Mouse (Mus musculus) heart, embryonic 13.5 days (tissue): Measurements from ENCODE around the gene Agpat4. TPM values are rescaled to one million over a fixed set of nuclear protein-coding genes. Genes with fewer than 3 reads are reported as not detected.
"Not testable (repeated sequence)": the region's sequence is repeated elsewhere in the genome, so short reads cannot be mapped to it uniquely, and the experiment has no call there.

Source experiments
- ATAC-seq: fragments of 200-750 bp; cut with Nextera tagmentation; 2 replicates; pipeline ENCODE4 v1.8.0; 2017; ENCODE audit warnings: moderate TSS enrichment; ENCODE audit not compliant: insufficient number of reproducible peaks, low FRiP score, low TSS enrichment; ENCODE audit errors: extremely low read depth
- H3K27ac ChIP-seq: fragments of 300-500 bp; sonication (generic); replicated peaks from 2 replicates; pipeline ENCODE4 v1.5.1; 2015; ENCODE audit warnings: moderate library complexity, mild to moderate bottlenecking, inconsistent platforms
- H3K27me3 ChIP-seq: fragments of 300-500 bp; sonication (generic); replicated peaks from 2 replicates; pipeline ENCODE4 v1.6.1; 2015; ENCODE audit warnings: mild to moderate bottlenecking, inconsistent platforms
- H3K36me3 ChIP-seq: fragments of 300-500 bp; sonication (generic); 2 replicates; pipeline ENCODE4 v1.6.1; 2015; ENCODE audit warnings: mild to moderate bottlenecking, inconsistent platforms
- H3K4me1 ChIP-seq: fragments of 300-500 bp; sonication (generic); 2 replicates; pipeline ENCODE4 v1.6.1; 2015; ENCODE audit warnings: inconsistent platforms
- H3K4me2 ChIP-seq: fragments of 300-500 bp; sonication (generic); 2 replicates; pipeline ENCODE4 v1.6.1; 2015; ENCODE audit warnings: inconsistent platforms, mild to moderate bottlenecking, moderate library complexity
- H3K4me3 ChIP-seq: fragments of 300-500 bp; sonication (generic); 2 replicates; pipeline ENCODE4 v1.5.1; 2015; ENCODE audit warnings: moderate library complexity, mild to moderate bottlenecking, inconsistent platforms
- H3K9ac ChIP-seq: fragments of 300-500 bp; sonication (generic); 2 replicates; pipeline ENCODE4 v1.6.1; 2015; ENCODE audit warnings: inconsistent platforms, mild to moderate bottlenecking, moderate library complexity
- H3K9me3 ChIP-seq: fragments of 300-500 bp; sonication (generic); 2 replicates; pipeline ENCODE4 v1.6.1; 2016; ENCODE audit warnings: inconsistent platforms
- WGBS: fragments of 180-500 bp; shearing (Covaris S2); methylation state at CpG from one replicate; pipeline ENCODE4 v1.1.7; 2015; ENCODE audit warnings: mixed read lengths; 5-methylcytosine and 5-hydroxymethylcytosine counted together
- polyA plus RNA-seq: library from polyadenylated mRNA; unstranded; fragments of >200 nt; fragmentation: Nextera tagmentation; extraction: Ambion mirVana; gene quantifications from 2 replicates; pipeline ENCODE4 v1.2.1, GENCODE M21; 2015

The Agpat4 gene
- polyA plus RNA-seq, 1 experiment from 2014 or later = 16.9 TPM

DNA sequence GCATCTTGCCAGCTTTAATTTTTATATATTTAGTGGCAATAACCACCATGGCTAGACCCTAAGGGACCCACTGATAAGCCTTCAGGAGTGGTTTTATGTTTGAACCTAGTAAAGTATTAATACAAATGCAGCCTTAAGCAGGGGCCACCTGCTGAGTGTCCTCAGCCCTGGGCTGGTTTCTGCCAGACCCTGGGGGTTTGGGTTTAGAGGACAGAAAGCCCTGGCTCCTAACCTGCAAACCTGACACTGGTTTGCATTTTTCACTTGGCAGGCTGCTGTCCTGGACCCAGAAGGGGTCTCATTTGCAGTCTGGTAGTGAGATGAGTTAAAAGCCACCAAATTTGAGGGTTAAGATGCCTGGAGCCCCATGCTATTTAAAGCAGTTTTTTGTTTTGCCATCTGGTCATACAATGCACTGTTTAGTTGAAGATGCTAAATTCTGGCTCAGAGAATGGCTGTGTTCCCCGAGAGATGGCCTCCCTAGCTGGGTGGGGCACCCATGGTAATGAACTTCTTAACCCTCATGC is 88.6 kb downstream of the Agpat4 start:
- H3K4me2 ChIP-seq = 0 out of 2 replicates have a peak overlapping the region, but pooled peaks have one; percentile 7
- H3K9ac ChIP-seq = peak overlapping the region; percentile 24; the same call in 1 of the 2 replicates
- peaks cover 52% of the 10 kb centered on the region for H3K4me1 ChIP-seq
- H3K9me3 ChIP-seq = no peaks in the 10 kb centered on the region
- H3K36me3 ChIP-seq = peaks cover 19% of the 10 kb centered on the region; the same call in 1 of the 2 replicates
- no peak for ATAC-seq
- peak overlapping the region; percentile 58 for H3K27ac ChIP-seq
- WGBS = 40% methylated on average over 1 of the region's 1 CpGs
- no peak overlapping the region for H3K4me3 ChIP-seq
- no peaks in the 10 kb centered on the region for H3K27me3 ChIP-seq

DNA sequence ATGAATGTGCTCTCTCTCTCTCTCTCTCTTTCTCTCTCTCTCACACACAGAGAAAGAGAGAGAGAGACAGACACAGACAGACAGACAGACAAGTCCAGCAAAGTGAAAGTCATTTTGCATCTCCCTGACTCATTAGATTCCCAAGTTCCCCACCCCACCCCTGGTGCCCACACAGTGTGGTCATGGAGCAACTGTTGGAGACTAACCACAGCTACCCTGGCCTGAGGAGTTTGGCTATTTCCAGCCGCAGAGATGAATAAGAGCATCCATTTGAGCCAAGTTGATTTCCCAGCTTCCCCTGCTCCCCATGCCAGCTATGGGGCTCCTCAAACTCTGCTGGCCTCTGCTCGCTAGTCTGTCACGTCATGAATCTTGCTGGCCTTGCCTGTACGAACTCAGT is 91.0 kb downstream of the Agpat4 start:
- WGBS = 83% methylated on average over 4 of the region's 4 CpGs
- no peak overlapping the region for H3K27ac ChIP-seq
- no peak for ATAC-seq
- no peak overlapping the region for H3K4me3 ChIP-seq
- no peaks in the 10 kb centered on the region for H3K9me3 ChIP-seq
- peaks cover 39% of the 10 kb centered on the region for H3K4me1 ChIP-seq
- H3K36me3 ChIP-seq = peaks cover 41% of the 10 kb centered on the region
- H3K27me3 ChIP-seq = no peaks in the 10 kb centered on the region
- no peak overlapping the region for H3K4me2 ChIP-seq
- no peak overlapping the region for H3K9ac ChIP-seq

DNA sequence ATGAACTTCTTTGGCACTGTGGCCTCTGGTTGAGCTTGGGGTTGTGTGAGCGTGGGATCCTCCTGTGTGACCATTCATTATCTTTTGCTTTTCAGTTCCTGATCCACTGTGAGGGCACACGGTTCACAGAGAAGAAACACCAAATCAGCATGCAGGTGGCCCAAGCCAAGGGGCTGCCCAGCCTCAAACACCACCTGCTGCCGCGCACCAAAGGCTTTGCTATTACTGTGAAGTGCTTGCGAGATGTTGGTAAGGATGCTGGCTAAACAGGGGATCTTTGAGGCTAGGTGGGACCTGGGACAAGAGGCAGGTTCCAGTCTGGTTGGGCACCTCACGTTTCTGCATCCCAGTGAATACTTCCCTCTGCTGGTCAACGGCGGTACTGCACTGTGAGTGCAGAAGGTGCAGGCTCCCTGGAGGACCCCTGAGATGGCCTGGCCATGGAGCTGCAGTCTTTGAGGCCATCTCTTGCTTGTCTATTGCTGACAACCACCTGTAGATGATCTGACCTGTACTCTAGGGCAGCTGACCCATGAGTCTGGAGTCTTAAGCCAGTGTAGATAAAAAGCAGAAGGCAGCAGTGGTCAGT is 92.1 kb downstream of the Agpat4 start:
- peaks cover 53% of the 10 kb centered on the region for H3K36me3 ChIP-seq
- H3K9me3 ChIP-seq = no peaks in the 10 kb centered on the region
- H3K4me1 ChIP-seq = peaks cover 27% of the 10 kb centered on the region
- H3K4me3 ChIP-seq = no peak overlapping the region
- no peak overlapping the region for H3K9ac ChIP-seq
- 32% methylated on average over 8 of the region's 8 CpGs for WGBS
- no peak overlapping the region for H3K4me2 ChIP-seq
- H3K27me3 ChIP-seq = no peaks in the 10 kb centered on the region
- ATAC-seq = no peak
- H3K27ac ChIP-seq = no peak overlapping the region

DNA sequence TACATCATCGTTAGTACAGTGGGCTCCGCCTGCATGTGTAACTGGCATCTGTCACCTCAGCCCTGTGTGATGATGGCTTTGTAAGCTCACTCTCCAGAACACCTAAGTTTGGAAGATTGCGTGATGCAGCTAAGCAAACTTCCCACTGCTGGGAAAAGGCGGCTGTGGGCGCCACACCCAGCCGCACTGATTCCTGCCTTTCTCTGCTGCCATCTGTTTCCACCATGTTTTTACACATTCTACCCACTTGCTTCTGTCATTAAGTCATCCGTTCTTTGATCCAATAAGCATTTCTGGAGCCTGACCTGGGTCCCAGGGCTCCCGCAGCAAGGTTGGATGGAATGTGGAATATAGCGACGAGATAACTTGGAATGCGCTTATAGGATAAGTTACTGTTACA is 93.4 kb downstream of the Agpat4 start:
- WGBS = 88% methylated on average over 11 of the region's 11 CpGs
- H3K4me1 ChIP-seq = peaks cover 23% of the 10 kb centered on the region
- H3K9ac ChIP-seq = no peak overlapping the region
- peaks cover 63% of the 10 kb centered on the region for H3K36me3 ChIP-seq
- no peak overlapping the region for H3K4me2 ChIP-seq
- H3K27ac ChIP-seq = no peak overlapping the region
- no peaks in the 10 kb centered on the region for H3K27me3 ChIP-seq
- no peaks in the 10 kb centered on the region for H3K9me3 ChIP-seq
- H3K4me3 ChIP-seq = no peak overlapping the region
- no peak for ATAC-seq

DNA sequence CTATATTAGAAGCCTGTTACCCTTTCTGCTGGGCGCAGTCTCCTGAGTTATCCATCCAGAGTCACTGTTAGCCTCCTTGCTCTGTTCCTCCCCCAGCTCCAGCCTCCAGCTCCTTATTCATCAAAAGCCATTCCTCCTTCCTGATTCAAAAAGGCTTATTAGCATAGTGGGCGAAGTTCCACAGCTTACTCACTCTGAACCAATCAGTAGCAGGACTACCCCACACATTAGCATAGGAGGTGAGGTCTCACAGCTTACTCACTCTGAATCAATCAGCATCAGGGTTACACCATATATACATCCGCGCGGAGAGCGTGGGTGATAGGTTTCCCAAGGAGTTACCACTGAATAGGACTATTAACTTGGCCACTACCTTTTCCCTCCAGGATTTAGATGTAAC is 93.8 kb downstream of the Agpat4 start:
- WGBS = 86% methylated on average over 6 of the region's 6 CpGs
- H3K4me1 ChIP-seq = peaks cover 18% of the 10 kb centered on the region
- no peaks in the 10 kb centered on the region for H3K27me3 ChIP-seq
- H3K27ac ChIP-seq = no peak overlapping the region
- H3K9ac ChIP-seq = no peak overlapping the region
- no peaks in the 10 kb centered on the region for H3K9me3 ChIP-seq
- peaks cover 68% of the 10 kb centered on the region for H3K36me3 ChIP-seq
- ATAC-seq = no peak
- H3K4me3 ChIP-seq = no peak overlapping the region
- H3K4me2 ChIP-seq = no peak overlapping the region

DNA sequence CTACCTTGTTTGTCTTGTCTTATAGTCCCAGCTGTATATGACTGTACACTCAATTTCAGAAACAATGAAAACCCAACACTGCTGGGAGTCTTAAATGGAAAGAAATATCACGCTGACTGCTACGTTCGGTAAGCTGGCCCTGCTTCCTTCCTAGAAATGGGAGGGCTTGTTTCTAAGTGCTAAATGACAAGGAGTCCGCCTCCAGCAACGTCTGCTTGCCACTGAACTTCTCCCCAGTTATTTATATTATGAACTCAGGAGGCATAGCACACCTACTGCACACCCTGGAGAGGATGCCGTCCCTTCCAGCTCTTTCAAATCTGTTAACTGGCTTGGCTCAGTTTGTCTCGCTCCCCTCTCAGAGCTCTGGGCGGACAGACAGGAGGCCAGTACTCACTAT is 94.9 kb downstream of the Agpat4 start:
- 85% methylated on average over 8 of the region's 8 CpGs for WGBS

DNA sequence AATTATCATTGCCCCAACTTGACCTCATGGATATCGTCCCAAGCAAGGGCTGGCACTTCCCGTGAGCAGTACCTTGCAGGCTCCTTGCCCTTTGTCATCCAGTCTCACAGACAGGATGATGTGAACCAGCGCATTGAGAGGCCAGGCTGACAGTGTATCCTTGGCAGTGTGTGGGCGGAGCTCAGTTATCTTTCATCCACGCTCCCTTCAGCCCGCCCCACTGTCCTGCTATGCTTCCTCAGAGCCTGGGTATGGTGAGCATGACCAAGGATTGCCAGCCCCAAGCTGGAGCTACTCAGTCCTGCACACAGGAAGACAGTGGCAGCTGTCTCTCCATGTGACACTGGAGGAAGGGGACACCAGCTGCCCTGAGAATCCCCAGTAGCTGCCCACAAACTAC is 97.7 kb downstream of the Agpat4 start:
- Histone ChIP-seq H3K4me2 (no peak overlapping the region), H3K4me1 (peaks cover 7% of the 10 kb centered on the region), H3K9me3 (no peaks in the 10 kb centered on the region), H3K9ac (no peak overlapping the region), H3K27me3 (no peaks in the 10 kb centered on the region), H3K36me3 (peaks cover 93% of the 10 kb centered on the region), H3K4me3 (no peak overlapping the region), H3K27ac (no peak overlapping the region)
- 27% methylated on average over 6 of the region's 6 CpGs for WGBS
- no peak for ATAC-seq

More for the DNA sequence above, 94.9 kb downstream of the Agpat4 start:
- Histone ChIP-seq H3K27me3 (no peaks in the 10 kb centered on the region), H3K9me3 (no peaks in the 10 kb centered on the region), H3K4me2 (no peak overlapping the region), H3K9ac (no peak overlapping the region), H3K36me3 (peaks cover 79% of the 10 kb centered on the region), H3K4me1 (peaks cover 7% of the 10 kb centered on the region), H3K4me3 (no peak overlapping the region), H3K27ac (no peak overlapping the region)
- no peak for ATAC-seq

DNA sequence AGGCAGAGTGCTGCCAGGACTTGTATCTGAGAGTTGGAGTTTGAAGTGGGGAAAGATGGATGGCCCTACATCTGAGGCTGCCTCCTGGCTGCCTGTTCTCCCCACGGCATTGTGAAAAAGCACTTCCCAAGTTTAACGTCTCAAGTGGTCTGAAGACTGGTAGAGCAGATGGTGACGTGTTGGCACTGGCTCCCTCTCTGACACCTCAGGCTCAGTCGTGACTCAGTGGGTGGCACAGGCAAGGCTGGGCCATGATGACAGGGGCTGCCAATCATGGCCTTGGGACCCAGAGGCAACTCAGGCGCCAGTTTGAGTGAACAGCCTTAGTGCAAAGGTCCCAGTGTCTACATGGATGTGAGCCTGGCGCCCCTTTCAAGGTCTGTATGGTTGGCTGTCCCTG is 103.4 kb downstream of the Agpat4 start:
- H3K9me3 ChIP-seq = no peaks in the 10 kb centered on the region

DNA sequence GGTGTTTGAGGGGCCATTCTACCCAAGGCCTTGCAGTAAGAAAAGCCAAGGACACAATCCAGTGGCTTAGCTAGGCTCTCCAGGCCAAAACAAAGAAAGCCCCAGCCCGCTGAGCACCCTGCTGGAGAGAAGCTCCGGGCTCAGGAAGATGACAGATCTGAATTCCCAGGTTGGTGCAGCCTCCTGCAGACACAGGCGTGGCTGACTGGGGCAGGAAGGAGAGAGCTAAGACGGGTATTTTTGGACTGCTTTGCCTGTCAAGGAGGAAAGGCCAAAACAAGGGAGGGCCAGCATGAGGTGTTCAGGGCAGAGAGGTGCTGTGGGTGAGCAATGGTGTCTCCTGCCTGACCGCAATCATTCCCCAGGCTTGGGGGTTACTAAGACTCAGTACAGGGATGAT is 105.2 kb downstream of the Agpat4 start:
- peaks cover 7% of the 10 kb centered on the region; the same call in 1 of the 2 replicates for H3K4me1 ChIP-seq
- WGBS = 65% methylated on average over 5 of the region's 5 CpGs
- H3K9ac ChIP-seq = no peak overlapping the region
- H3K9me3 ChIP-seq = no peaks in the 10 kb centered on the region
- no peak overlapping the region for H3K4me2 ChIP-seq
- no peak overlapping the region for H3K4me3 ChIP-seq
- ATAC-seq = no peak
- H3K27ac ChIP-seq = no peak overlapping the region
- peaks cover 80% of the 10 kb centered on the region for H3K36me3 ChIP-seq
- H3K27me3 ChIP-seq = no peaks in the 10 kb centered on the region

More for the DNA sequence above, 103.4 kb downstream of the Agpat4 start:
- Histone ChIP-seq H3K4me3 (no peak overlapping the region), H3K36me3 (peaks cover 81% of the 10 kb centered on the region), H3K27ac (no peak overlapping the region), H3K4me2 (no peak overlapping the region), H3K9ac (no peak overlapping the region), H3K27me3 (no peaks in the 10 kb centered on the region), H3K4me1 (peaks cover 7% of the 10 kb centered on the region; the same call in 1 of the 2 replicates)
- WGBS = 46% methylated on average over 6 of the region's 6 CpGs
- no peak for ATAC-seq

DNA sequence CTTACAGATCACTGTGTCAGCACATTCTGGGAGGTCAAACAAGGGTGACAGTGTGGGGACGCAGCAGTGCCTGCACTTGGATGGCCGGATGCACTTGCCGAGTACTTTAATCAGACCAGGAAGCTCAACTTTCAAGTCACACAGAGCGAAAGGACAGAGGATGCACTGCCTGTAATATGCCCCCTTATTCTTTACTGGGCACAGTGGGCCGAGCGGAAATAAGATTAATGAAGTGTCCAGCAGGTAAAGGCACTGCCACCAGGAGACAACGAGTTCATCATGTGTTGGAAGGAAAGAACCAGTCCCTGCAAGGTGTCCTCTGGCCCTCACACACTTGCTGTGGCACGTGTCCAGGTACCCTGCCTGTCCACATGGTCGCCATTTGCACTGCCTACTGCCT is 105.6 kb downstream of the Agpat4 start:
- no peak for ATAC-seq
- Histone ChIP-seq H3K9ac (no peak overlapping the region), H3K4me2 (no peak overlapping the region), H3K4me1 (peaks cover 7% of the 10 kb centered on the region; the same call in 1 of the 2 replicates), H3K9me3 (no peaks in the 10 kb centered on the region), H3K27ac (no peak overlapping the region), H3K27me3 (no peaks in the 10 kb centered on the region), H3K4me3 (no peak overlapping the region), H3K36me3 (peaks cover 81% of the 10 kb centered on the region)
- WGBS = 79% methylated on average over 9 of the region's 9 CpGs

DNA sequence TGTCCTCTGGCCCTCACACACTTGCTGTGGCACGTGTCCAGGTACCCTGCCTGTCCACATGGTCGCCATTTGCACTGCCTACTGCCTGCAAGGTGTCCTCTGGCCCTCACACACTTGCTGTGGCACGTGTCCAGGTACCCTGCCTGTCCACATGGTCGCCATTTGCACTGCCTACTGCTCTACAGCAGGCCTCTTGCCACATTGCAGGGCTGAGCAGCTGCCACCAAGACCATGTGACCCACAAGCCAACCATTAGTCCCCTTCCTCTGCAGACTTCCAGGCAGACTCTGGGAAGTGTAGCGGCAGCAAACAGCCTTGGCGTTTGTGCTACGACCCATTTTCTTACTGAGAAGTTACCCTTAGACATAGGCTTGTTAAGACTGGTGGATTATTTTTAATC is 106.0 kb downstream of the Agpat4 start:
- ATAC-seq, H3K27ac ChIP-seq, H3K4me3 ChIP-seq, H3K27me3 ChIP-seq, H3K4me2 ChIP-seq, H3K4me1 ChIP-seq, H3K9me3 ChIP-seq, H3K9ac ChIP-seq: not testable (repeated sequence)
- 93% methylated on average over 6 of the region's 7 CpGs for WGBS
- H3K36me3 ChIP-seq = peaks cover 81% of the 10 kb centered on the region

DNA sequence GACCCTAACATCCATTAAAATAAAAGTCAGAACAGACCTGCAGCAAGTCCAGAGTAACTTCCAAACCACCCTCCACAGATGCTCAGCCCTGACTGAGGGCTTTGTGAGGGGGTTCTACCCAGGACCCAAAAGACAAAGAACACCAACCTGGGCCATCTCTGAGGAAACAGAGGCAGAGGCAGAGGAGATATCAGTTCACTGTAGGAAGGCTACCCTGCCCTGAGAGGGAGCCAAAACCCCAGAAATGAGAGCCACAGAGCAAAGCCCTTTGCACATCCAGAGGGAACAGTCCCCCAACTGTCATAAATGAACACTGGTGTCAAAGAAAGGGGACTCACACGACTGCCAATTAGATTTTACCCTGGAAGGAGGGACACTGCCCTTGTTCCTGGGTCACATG is 106.7 kb downstream of the Agpat4 start:
- no peak; the same call in 1 of the 2 replicates for ATAC-seq
- Histone ChIP-seq H3K4me1 (peaks cover 7% of the 10 kb centered on the region; the same call in 1 of the 2 replicates), H3K4me3 (no peak overlapping the region), H3K4me2 (no peak overlapping the region), H3K9me3 (no peaks in the 10 kb centered on the region), H3K36me3 (peaks cover 81% of the 10 kb centered on the region), H3K9ac (no peak overlapping the region), H3K27ac (no peak overlapping the region), H3K27me3 (no peaks in the 10 kb centered on the region)
- 80% methylated on average over 1 of the region's 1 CpGs for WGBS
